Mouse (Mus musculus) gastrocnemius, adult 18-20 months (tissue): Measurements from ENCODE around the gene Cort. TPM values are rescaled to one million over a fixed set of nuclear protein-coding genes. Genes with fewer than 3 reads are reported as not detected.
"Not testable (repeated sequence)": the region's sequence is repeated elsewhere in the genome, so short reads cannot be mapped to it uniquely, and the experiment has no call there.

Experiments used
- DNase-seq: peaks from one replicate; pipeline ENCODE4 v3.0.0; 2021; ENCODE audit warnings: low spot score
- long read RNA-seq, 2 experiments: library from polyadenylated mRNA; stranded (forward); transcript quantifications; one replicate each; pipeline ENCODE4 v2.0.0; 2021
- total RNA-seq, 2 experiments: library from RNA; stranded (reverse); gene quantifications; 2 replicates each; pipeline ENCODE4 v1.2.3; 2021

The Cort gene
- total RNA-seq, result under 1 TPM in 1 of 2 experiments, not detected in 1; 0.83 TPM
- long read RNA-seq, experiment 1, result 0 reads
- long read RNA-seq, experiment 2, result 0 reads

GRCm38 (mm10) chr4:149126663-149127062 is at the start of gene Cort:
Gene Cort, minus strand, starts transcription at chr4:149126763.
- no peak for DNase-seq

GRCm38 (mm10) chr4:149173661-149174060 is 47.1 kb upstream of the Cort start:
- no peak for DNase-seq

GRCm38 (mm10) chr4:149172666-149173065 is 46.1 kb upstream of the Cort start:
- peak; percentile 79 for DNase-seq

- DNase-seq, result peak; percentile 71
These were observed 45.5 kb upstream of the Cort start for GRCm38 (mm10) chr4:149172083-149172482.

- DNase-seq, result peak; percentile 64
These were observed 45.0 kb upstream of the Cort start for GRCm38 (mm10) chr4:149171581-149171981.

- no peak for DNase-seq
These were observed 43.9 kb upstream of the Cort start for GRCm38 (mm10) chr4:149170394-149170931.

DNA sequence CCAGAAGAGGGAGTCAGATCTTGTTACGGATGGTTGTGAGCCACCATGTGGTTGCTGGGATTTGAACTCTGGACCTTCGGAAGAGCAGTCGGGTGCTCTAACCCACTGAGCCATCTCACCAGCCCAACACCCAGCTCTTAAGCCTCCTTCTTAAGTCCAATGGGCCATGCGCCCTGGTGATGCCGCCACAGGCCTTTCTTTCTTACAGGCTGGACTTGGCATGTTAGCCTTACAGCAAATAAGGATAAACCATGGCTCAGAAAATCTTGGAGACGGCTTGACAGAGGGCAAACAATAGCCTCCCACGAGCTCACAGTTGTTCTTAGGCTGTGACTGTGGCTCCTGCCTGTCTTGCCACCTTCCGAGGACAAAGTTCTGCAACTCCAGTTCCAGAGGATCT is 43.4 kb upstream of the Cort start:
- DNase-seq, result not testable (repeated sequence)

DNA sequence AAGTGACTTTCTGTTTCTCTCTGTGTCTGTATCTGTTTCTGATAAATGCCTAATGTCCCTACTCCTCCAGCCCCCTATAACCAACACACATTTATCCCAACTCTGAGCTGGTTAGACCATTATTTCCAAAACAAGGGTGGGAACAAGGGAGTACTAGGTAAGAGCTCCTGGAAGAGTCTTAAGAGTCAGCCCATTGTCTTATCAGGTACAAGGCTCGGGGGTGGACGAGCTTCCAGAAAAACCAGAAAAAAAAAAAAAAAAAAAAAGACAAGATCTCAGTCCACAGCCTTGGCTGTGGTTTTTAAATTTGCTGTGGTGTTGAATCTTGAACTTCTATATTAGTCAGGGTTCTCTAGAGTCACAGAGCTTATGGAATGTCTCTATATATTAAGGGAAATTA is 41.5 kb upstream of the Cort start:
- no peak for DNase-seq

GRCm38 (mm10) chr4:149166957-149167611 is 40.5 kb upstream of the Cort start:
- DNase-seq, result no peak

GRCm38 (mm10) chr4:149166215-149166946 is 39.8 kb upstream of the Cort start, which contains the start of gene Pgd:
Gene Pgd, minus strand, starts transcription at chr4:149166771.
- peak; percentile 97 for DNase-seq

GRCm38 (mm10) chr4:149164150-149164549 is 37.6 kb upstream of the Cort start:
- no peak for DNase-seq

- no peak for DNase-seq
These were observed 36.6 kb upstream of the Cort start for GRCm38 (mm10) chr4:149163196-149163595.

DNA sequence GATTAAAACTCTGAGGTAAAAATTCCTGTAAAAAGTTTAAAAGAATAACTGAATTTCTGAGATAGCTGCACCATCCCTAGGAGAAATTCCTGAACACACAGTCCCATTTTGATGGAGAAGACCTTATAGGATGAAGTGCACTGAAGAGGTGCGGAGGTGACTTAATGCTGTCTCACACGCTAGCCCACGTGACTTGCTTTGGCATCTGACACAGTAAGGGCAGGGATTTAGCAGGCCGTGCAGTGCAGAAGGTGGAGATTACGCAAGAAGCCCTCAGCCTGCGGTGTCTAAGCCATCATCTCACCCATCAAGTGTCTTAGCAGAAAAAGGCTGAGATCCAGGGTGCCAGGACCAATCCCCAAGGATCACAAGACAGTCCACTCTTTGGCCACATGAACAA is 34.6 kb upstream of the Cort start:
- DNase-seq, result no peak

DNA sequence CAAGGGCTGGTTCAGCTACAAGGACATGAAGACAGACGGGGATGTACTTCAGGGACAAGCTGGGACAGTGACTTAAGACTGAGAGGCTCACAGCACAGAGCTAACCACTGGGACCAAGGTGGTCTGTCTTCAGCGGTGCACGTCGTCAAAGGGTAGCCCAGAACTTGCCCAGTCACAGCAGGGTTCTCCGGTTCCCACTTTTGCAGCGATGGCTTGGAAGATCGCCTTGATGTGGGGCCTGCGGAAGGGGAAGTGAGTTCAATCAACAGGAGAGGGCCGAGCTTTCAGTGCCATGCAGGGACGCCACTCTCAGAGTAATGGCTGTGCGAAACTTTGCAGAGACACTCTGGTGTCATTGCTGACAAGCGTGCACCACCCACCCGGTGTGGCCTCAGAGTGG is 33.3 kb upstream of the Cort start:
- no peak for DNase-seq

- DNase-seq, result no peak
These were observed 32.6 kb upstream of the Cort start for GRCm38 (mm10) chr4:149159203-149159602.

- DNase-seq, result no peak
These were observed 30.9 kb upstream of the Cort start for GRCm38 (mm10) chr4:149157415-149157973.

GRCm38 (mm10) chr4:149155711-149156110 is 29.1 kb upstream of the Cort start:
- no peak for DNase-seq

GRCm38 (mm10) chr4:149154859-149155258 is 28.3 kb upstream of the Cort start:
- no peak for DNase-seq

DNA sequence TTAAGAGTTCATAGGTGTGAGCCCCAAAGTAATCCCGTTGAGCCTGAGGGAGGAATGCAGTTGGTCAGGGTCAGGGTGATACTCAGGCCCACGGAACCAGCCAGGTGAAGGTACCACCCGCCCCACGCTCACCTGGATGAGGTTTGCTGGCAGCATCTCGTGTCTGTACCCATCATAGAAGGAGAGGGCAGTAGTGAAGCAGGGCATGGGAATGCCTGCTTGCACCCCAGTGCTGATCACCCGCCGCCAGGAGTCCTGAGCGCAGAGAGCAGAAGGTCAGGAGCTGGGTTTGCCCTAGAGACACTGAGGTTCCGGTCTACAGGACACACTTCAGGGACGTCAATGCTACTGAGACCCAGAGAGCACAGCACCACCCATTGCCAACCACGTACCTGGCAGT is 24.2 kb upstream of the Cort start:
- DNase-seq, result no peak

DNA sequence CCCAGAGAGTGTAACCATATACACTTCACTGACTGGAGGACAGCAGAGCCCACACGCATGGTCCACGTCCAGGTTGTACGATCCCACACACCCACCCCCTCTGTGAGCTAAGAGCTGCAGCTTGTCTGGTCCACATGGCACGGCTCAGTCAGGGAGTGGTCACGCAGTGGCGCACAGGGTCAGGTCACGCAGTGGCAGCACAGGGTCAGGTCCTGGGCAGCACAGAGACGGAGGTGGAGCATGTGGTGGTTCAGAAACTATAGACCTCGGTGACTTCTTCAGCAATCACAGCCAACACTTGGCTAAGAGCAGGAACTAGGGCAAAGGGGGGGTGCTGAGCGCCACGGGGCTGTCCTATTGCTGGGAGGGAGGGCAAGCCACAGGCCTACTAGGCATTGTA is 23.7 kb upstream of the Cort start:
- peak; percentile 48 for DNase-seq

- peak; percentile 65 for DNase-seq
These were observed 23.0 kb upstream of the Cort start for GRCm38 (mm10) chr4:149149611-149150010.

- no peak for DNase-seq
These were observed 22.6 kb upstream of the Cort start for GRCm38 (mm10) chr4:149149196-149149595.
